ENCODE assay signal across 26 mouse cellular contexts in genomic region chr5:52509416-52509815, GRCm38 (mm10). TPM values are rescaled to one million over a fixed set of nuclear protein-coding genes. Genes with fewer than 3 reads are reported as not detected.
DNase-seq lines count a peak whose midpoint lies in the region; ATAC-seq and TF ChIP-seq lines count a peak whose summit lies in the region.
"Had no signal": no experiment of that assay in that cellular context is flagged by ENCODE, and none has a peak within 500 bp of the region (broad histone marks: within the 10 kb centered on the region; RNA-seq: fewer than 3 reads in every experiment).

No protein-coding gene starts in this region.

- H3K27me3 ChIP-seq in testis, adult 2 months (ENCODE audit: control insufficient read depth, insufficient read depth, low read length): no peaks in the 10 kb centered on the region
- H3K27me3 ChIP-seq in heart, embryonic 16.5 days (ENCODE audit: control insufficient read depth, insufficient read depth, low read length): no peaks in the 10 kb centered on the region
- H3K27me3 ChIP-seq: embryonic facial prominence, embryonic 12.5 days; forebrain, embryonic 13.5 days; hindbrain, embryonic 13.5 days; limb, embryonic 15.5 days; megakaryocyte, embryonic 14.5 days; midbrain, embryonic 13.5 days; neural tube, embryonic 12.5 days; stomach, embryonic 15.5 days had no signal

- H3K9ac ChIP-seq in heart, embryonic 16.5 days (ENCODE audit: low read length): no peak overlapping the region
- H3K9ac ChIP-seq: embryonic facial prominence, embryonic 12.5 days; forebrain, embryonic 13.5 days; hindbrain, embryonic 13.5 days; limb, embryonic 15.5 days; liver, embryonic 14.5 days; lung, embryonic 14.5 days; midbrain, embryonic 13.5 days; neural tube, embryonic 12.5 days; stomach, embryonic 15.5 days had no signal

- H3K4me2 ChIP-seq in heart, embryonic 16.5 days (ENCODE audit: low read depth, low read length): no peak overlapping the region
- H3K4me2 ChIP-seq: embryonic facial prominence, embryonic 12.5 days; forebrain, embryonic 13.5 days; hindbrain, embryonic 13.5 days; limb, embryonic 15.5 days; lung, embryonic 14.5 days; midbrain, embryonic 13.5 days; neural tube, embryonic 12.5 days; stomach, embryonic 15.5 days had no signal

- 54% methylated on average over 6 of the region's 6 CpGs for WGBS in heart, embryonic 16.5 days

- H3K27ac ChIP-seq in testis, adult 2 months (ENCODE audit: control insufficient read depth, insufficient read depth, low read depth, low read length): peak overlapping the region; percentile 78
- H3K27ac ChIP-seq in heart, embryonic 16.5 days (ENCODE audit: low read length): peak overlapping the region; percentile 73
- H3K27ac ChIP-seq: embryonic facial prominence, embryonic 12.5 days; forebrain, embryonic 13.5 days; hindbrain, embryonic 13.5 days; kidney, postnatal 0 days; limb, embryonic 15.5 days; liver, embryonic 14.5 days; midbrain, embryonic 13.5 days; neural tube, embryonic 12.5 days; stomach, embryonic 15.5 days had no signal

- H3K9me3 ChIP-seq in heart, embryonic 16.5 days (replicated peaks; ENCODE audit: control insufficient read depth, low read length): no peaks in the 10 kb centered on the region
- H3K9me3 ChIP-seq: embryonic facial prominence, embryonic 12.5 days; forebrain, embryonic 13.5 days; hindbrain, embryonic 13.5 days; limb, embryonic 15.5 days; midbrain, embryonic 13.5 days; neural tube, embryonic 12.5 days; stomach, embryonic 15.5 days had no signal

- peak; percentile 82 for ATAC-seq in heart, embryonic 16.5 days (replicated peaks; ENCODE audit: extremely low read depth, insufficient read depth, low FRiP score)
- ATAC-seq: activated CD4-positive, CD25-positive, alpha-beta regulatory T cell, adult 4 months; forebrain, embryonic 13.5 days; midbrain, embryonic 13.5 days had no signal

- no peaks in the 10 kb centered on the region; the same call in none of the 2 replicates for H3K4me1 ChIP-seq in testis, adult 2 months (ENCODE audit: control insufficient read depth, insufficient read depth, low read length)
- H3K4me1 ChIP-seq in heart, embryonic 16.5 days (ENCODE audit: control insufficient read depth, insufficient read depth, low read length): 0 out of 2 replicates have a peak, but pooled peaks cover 4% of the 10 kb centered on the region
- H3K4me1 ChIP-seq: embryonic facial prominence, embryonic 12.5 days; forebrain, embryonic 13.5 days; hindbrain, embryonic 13.5 days; megakaryocyte, embryonic 14.5 days; midbrain, embryonic 13.5 days; neural tube, embryonic 12.5 days; stomach, embryonic 15.5 days had no signal

- TF ChIP-seq CTCF in testis, adult 2 months (IDR thresholded peaks at IDR 0.05; ENCODE audit: control insufficient read depth, insufficient read depth, insufficient replicate concordance, low read depth, low read length): no peak

- no peak overlapping the region for H3K4me3 ChIP-seq in testis, adult 2 months (ENCODE audit: control insufficient read depth, low read depth, low read length)
- no peak overlapping the region for H3K4me3 ChIP-seq in heart, embryonic 16.5 days (ENCODE audit: low read length)
- H3K4me3 ChIP-seq: embryonic facial prominence, embryonic 12.5 days; forebrain, embryonic 13.5 days; hindbrain, embryonic 13.5 days; limb, embryonic 15.5 days; megakaryocyte, embryonic 14.5 days; midbrain, embryonic 13.5 days; neural tube, embryonic 12.5 days; stomach, embryonic 15.5 days had no signal

- no peaks in the 10 kb centered on the region for H3K36me3 ChIP-seq in testis, adult 2 months (ENCODE audit: control insufficient read depth, insufficient read depth, low read length)
- H3K36me3 ChIP-seq in heart, embryonic 16.5 days (ENCODE audit: control insufficient read depth, insufficient read depth): no peaks in the 10 kb centered on the region
- H3K36me3 ChIP-seq: embryonic facial prominence, embryonic 12.5 days; hindbrain, embryonic 13.5 days; limb, embryonic 15.5 days; midbrain, embryonic 13.5 days; neural tube, embryonic 12.5 days; stomach, embryonic 15.5 days had no signal

- peak; percentile 31 to 39 for DNase-seq in adrenal gland, adult (ENCODE audit: inconsistent age in 2 of 2, low spot score in 1 of 2)
- DNase-seq in adrenal gland, postnatal 25 days: no peak
- DNase-seq in testis, postnatal 10 days (ENCODE audit: low spot score): no peak
- DNase-seq in urinary bladder, postnatal 4 days (ENCODE audit: low spot score in 2 of 2): no peak
- no peak for DNase-seq in kidney, postnatal 25 days
- no peak for DNase-seq in lung, postnatal 25 days (ENCODE audit: low spot score)
- DNase-seq: cerebellum, adult 11 months; cerebellum, postnatal 10 days; kidney, adult 2 months; left cerebral cortex, postnatal 4 days; lung, embryonic 14.5 days; lung, postnatal 36 days; right cerebral cortex, adult 18-20 months had no signal

- TF ChIP-seq POLR2A in testis, adult 2 months (IDR thresholded peaks at IDR 0.05; ENCODE audit: control insufficient read depth, low read depth, low read length): no peak

RNA-seq across cellular contexts. Expression of gene Ccdc149, which starts 38.1 kb away (rescaled TPM):
- 4.9 and 6.4 TPM in 2 replicates for total RNA-seq in adrenal gland, postnatal 25 days (2021)
- polyA plus RNA-seq in testis, adult 2 months (2012; rRNA removed): 0.45 and 0.52 TPM in 2 replicates
- 2.9 and 3.3 TPM in 2 replicates for polyA plus RNA-seq in heart, embryonic 16.5 days (2015; fragmentation: Nextera tagmentation; extraction: Ambion mirVana)
- polyA plus RNA-seq: activated CD4-positive, CD25-positive, alpha-beta regulatory T cell, adult 4 months had no signal

RNA-seq across cellular contexts. Expression of gene Lgi2, which starts 56.8 kb away (rescaled TPM):
- 0.46 and 0.52 TPM in 2 replicates for total RNA-seq in adrenal gland, postnatal 25 days (2021)
- 0.54 and 1.0 TPM in 2 replicates for polyA plus RNA-seq in testis, adult 2 months (2012; rRNA removed)
- 1.5 and 1.7 TPM in 2 replicates for polyA plus RNA-seq in heart, embryonic 16.5 days (2015; fragmentation: Nextera tagmentation; extraction: Ambion mirVana)
- polyA plus RNA-seq: activated CD4-positive, CD25-positive, alpha-beta regulatory T cell, adult 4 months had no signal

Comparison
In these comparisons a context has a peak if more than half of its experiments do, and no peak if none do; other contexts are left out.
1. DNase-seq: peak in adrenal gland, adult (2 of 2); none in adrenal gland, postnatal 25 days (single experiment), testis, postnatal 10 days (single experiment), urinary bladder, postnatal 4 days (0 of 2), kidney, postnatal 25 days (0 of 2) and lung, postnatal 25 days (single experiment).